Mouse (Mus musculus) brain, adult 10 weeks (tissue): Measurements from ENCODE around the gene Gm4553. TPM values are rescaled to one million over a fixed set of nuclear protein-coding genes. Genes with fewer than 3 reads are reported as not detected.

Experiments
- polyA plus RNA-seq: library from polyadenylated mRNA; stranded (reverse); fragments of 350-450 nt; fragmentation: Illumina TruSeq; extraction: RNeasy Lipid Tissue Mini Kit (QIAGEN cat#74804); gene quantifications from one replicate; pipeline ENCODE4 v1.2.3, GENCODE M21; 2015; ENCODE audit warnings: low read depth, low replicate concordance

Gene Gm4553
- not detected for polyA plus RNA-seq

DNA sequence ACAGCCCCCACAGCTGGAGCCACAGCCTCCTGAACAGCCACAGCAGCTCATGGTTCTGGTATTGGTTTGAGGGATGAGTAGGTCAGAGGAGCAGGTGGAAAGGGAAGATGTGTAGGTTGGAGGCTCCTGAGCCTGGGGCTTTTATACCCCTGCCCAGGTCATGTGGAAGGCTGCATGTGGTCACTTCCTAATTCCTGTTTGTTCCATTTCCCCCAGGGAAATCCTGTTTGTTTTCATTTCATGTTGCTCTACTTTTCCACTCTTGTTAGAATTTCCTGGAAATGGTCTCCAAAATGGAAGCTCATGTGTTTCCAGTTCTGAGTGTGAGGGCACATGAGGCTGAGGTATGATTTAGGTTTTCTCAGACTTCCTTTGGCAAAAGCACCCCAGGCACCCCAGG, at the start of gene Gm4553:
Gene Gm4553 (minus strand): TSS at position 101 of the 400 bp plus-strand sequence.

DNA sequence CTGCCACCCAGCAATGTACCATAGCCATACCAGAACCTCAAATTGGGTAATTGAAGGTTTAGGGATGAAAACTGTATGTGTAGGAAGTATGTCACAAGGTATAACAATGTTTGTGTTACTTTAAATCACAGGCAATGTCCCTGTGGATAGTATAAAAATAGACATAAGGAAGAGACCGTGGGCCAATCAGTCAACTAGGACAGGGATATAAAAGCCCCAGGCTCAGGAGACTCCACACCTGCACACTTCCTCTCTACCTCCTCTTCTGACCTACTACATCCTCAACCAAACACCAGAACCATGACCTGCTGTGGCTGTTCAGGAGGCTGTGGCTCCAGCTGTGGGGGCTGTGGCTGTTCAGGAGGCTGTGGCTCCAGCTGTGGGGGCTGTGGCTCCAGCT, 46.0 kb upstream of the Gm4553 start, which contains the start of gene Gm7579:
Gene Gm7579 (plus strand): TSS at position 301 of the 400 bp plus-strand sequence.

DNA sequence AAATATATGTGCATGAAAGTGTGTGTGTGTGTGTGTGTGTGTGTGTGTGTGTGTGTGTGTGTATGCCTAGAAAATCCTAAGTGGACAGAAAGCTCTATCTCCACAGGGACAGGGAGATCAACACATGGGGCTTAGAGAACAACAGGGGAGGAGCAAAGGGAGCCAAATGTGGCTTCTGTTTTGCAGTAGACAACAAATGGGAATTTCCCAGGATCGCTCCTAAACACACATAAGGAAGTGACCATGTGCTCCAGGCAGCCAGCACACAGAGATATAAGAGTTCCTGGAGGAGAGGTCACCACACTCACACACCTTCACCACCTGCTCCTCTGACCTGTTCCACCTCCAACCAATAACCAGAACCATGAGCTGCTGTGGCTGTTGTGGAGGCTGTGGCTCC, 35.5 kb upstream of the Gm4553 start, which contains the start of gene Krtap5-3:
Gene Krtap5-3 (plus strand): TSS at position 301 of the 400 bp plus-strand sequence.

DNA sequence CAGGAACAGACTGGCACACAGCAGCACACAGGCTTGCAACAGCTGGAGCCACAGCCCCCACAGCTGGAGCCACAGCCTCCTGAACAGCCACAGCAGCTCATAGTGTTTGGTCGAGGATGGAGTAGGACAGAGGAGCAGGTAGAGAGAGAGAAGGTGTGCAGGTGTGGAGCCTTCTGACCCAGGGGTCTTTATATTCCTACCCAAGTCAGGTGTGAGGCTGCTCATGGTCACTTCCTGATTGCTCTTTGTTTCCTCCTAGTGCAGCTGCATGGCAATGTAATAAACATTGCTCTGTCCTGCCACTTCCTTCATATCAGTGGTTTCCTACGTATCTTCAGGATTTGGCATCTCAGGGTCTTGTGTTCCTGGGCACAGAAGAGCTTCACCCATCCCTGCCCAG, 24.8 kb upstream of the Gm4553 start, which contains the start of gene Gm10153:
Gene Gm10153 (minus strand): TSS at position 101 of the 400 bp plus-strand sequence.

DNA sequence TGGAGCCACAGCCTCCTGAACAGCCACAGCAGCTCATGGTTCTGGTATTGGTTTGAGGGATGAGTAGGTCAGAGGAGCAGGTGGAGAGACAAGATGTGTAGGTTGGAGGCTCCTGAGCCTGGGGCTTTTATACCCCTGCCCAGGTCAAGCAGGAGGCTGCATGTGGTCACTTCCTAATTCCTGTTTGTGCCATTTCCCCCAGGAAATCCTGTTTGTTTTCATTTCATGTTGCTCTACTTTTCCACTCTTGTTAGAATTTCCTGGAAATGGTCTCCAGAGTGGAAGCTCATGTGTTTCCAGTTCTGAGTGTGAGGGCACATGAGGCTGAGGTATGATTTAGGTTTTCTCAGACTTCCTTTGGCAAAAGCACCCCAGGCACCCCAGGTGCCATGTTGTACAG, 10.4 kb upstream of the Gm4553 start, which contains the start of gene Krtap5-2:
Gene Krtap5-2 (minus strand): TSS at position 101 of the 400 bp plus-strand sequence.

DNA sequence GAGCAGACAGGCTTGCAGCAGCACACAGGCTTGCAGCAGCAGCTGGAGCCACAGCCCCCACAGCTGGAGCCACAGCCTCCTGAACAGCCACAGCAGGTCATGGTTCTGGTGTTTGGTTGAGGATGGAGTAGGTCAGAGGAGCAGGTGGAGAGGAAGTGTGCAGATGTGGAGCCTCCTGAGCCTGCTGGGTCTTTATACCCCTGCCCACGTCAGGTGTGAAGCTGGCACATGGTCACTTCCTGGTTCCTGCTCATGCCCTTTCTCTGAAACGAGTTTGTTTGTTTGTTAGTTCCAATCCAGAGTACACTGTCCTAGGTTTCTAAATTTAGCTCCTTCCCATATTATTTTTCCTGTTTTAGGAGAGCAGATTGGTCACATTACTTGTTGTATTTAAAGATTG, 8.5 kb downstream of the Gm4553 start, which contains the start of gene Gm29735:
Gene Gm29735 (minus strand): TSS at position 101 of the 400 bp plus-strand sequence.

DNA sequence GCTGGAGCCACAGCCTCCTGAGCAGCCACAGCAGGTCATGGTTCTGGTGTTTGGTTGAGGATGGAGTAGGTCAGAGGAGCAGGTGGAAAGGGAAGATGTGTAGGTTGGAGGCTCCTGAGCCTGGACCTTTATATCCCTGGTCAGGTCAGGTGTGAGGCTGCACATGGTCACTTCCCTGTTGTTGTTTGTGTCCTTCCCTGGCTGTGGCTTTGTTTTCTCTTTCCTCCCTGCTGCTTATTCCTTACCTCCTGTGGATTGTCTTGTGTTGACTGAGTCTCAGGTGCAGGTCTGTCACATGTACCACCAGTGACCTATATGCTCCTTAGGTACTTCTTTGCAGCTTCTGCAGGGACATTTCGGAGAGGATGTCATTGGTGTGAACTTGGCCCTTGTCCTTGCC, 21.0 kb downstream of the Gm4553 start, which contains the start of gene Gm45337:
Gene Gm45337 (minus strand): TSS at position 101 of the 400 bp plus-strand sequence.

DNA sequence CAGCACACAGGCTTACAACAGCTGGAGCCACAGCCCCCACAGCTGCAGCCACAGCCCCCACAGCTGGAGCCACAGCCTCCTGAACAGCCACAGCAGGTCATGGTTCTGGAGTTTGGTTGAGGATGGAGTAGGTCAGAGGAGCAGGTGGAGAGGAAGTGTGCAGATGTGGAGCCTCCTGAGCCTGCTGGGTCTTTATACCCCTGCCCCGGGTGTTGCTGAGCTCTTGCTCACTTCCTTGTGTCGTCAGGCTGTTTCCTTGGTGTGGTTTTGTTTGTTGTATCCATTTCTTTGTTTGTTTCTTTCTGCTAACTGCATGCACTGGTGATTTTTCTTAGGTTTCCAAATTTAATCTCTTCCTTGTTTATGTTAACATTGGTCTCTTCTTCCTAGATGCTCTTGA, 29.6 kb downstream of the Gm4553 start, which contains the start of gene Gm39115:
Gene Gm39115 (minus strand): TSS at position 101 of the 400 bp plus-strand sequence.

DNA sequence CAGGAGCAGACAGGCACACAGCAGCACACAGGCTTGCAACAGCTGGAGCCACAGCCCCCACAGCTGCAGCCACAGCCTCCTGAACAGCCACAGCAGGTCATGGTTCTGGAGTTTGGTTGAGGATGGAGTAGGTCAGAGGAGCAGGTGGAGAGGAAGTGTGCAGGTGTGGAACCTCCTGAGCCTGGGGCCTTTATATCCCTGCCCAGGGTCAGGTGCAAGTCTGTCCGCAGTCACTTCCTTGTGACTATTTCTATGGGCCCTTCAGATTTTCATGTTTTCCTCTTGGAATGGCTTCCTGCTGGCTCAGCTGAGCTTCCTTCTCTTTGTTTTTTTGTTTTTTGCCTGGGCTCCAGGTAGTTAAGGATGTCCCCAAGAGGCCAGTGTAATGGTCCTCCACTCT, 44.9 kb downstream of the Gm4553 start, which contains the start of gene Gm45618:
Gene Gm45618 (minus strand): TSS at position 101 of the 400 bp plus-strand sequence.

Other genes with a start within 250 kb of the Gm4553 start
- gene Tollip, start 247.2 kb downstream of the Gm4553 start, polyA plus RNA-seq: 111 TPM
- 129 TPM for gene Brsk2, start 216.0 kb downstream of the Gm4553 start, polyA plus RNA-seq
- 41.2 TPM for gene Mob2, start 104.7 kb downstream of the Gm4553 start, polyA plus RNA-seq
- 63.5 TPM for gene Dusp8, start 69.9 kb downstream of the Gm4553 start, polyA plus RNA-seq
- gene Gm45618, start 45.0 kb downstream of the Gm4553 start, polyA plus RNA-seq: not detected
- not detected for gene Gm39115, start 29.7 kb downstream of the Gm4553 start, polyA plus RNA-seq
- not detected for gene Gm45337, start 21.1 kb downstream of the Gm4553 start, polyA plus RNA-seq
- not detected for gene Gm29735, start 8.6 kb downstream of the Gm4553 start, polyA plus RNA-seq
- not detected for gene Krtap5-2, start 10.3 kb upstream of the Gm4553 start, polyA plus RNA-seq
- not detected for gene Gm10153, start 24.6 kb upstream of the Gm4553 start, polyA plus RNA-seq
- gene Krtap5-3, start 35.6 kb upstream of the Gm4553 start, polyA plus RNA-seq: not detected
- not detected for gene Gm7579, start 46.1 kb upstream of the Gm4553 start, polyA plus RNA-seq
- not detected for gene Krtap5-5, start 64.2 kb upstream of the Gm4553 start, polyA plus RNA-seq
- not detected for gene Gm40460, start 75.3 kb upstream of the Gm4553 start, polyA plus RNA-seq
- not detected for gene Gm2431, start 92.6 kb upstream of the Gm4553 start, polyA plus RNA-seq
- gene Gm4559, start 108.6 kb upstream of the Gm4553 start, polyA plus RNA-seq: not detected
- gene Krtap5-1, start 131.4 kb upstream of the Gm4553 start, polyA plus RNA-seq: not detected
- not detected for gene Krtap5-4, start 137.8 kb upstream of the Gm4553 start, polyA plus RNA-seq
- 36.7 TPM for gene Ifitm10, start 208.0 kb upstream of the Gm4553 start, polyA plus RNA-seq
- gene Gm49369, start 216.9 kb upstream of the Gm4553 start, polyA plus RNA-seq: not detected
- gene Ctsd, start 222.3 kb upstream of the Gm4553 start, polyA plus RNA-seq: 492 TPM